Mouse (Mus musculus) lung, postnatal 0 days (tissue): Measurements from ENCODE around the gene Slc31a1. TPM values are rescaled to one million over a fixed set of nuclear protein-coding genes. Genes with fewer than 3 reads are reported as not detected.
A peak's percentile ranks its signal among the peaks of the same experiment; 100 is the strongest.

ENCODE experiments used
- ATAC-seq: fragments of 200-750 bp; cut with Nextera tagmentation; 2 replicates; pipeline ENCODE4 v1.8.0; 2017; ENCODE audit warnings: moderate library complexity
- DNase-seq: peaks from one replicate; pipeline ENCODE4 v3.0.0-alpha.2; 2016; ENCODE audit warnings: low spot score
- H3K27ac ChIP-seq: fragments of 300-500 bp; sonication (generic); 2 replicates; pipeline ENCODE4 v1.5.1; 2014; ENCODE audit warnings: antibody characterized with exemption, mild to moderate bottlenecking, low read length, mixed read lengths
- H3K27me3 ChIP-seq: fragments of 300-500 bp; sonication (generic); replicated peaks from 2 replicates; pipeline ENCODE4 v1.6.1; 2014; ENCODE audit warnings: low read length, mixed read lengths; ENCODE audit not compliant: insufficient read depth
- H3K36me3 ChIP-seq: fragments of 300-500 bp; sonication (generic); 2 replicates; pipeline ENCODE4 v1.6.1; 2014; ENCODE audit warnings: low read length, mixed read lengths; ENCODE audit not compliant: insufficient read depth
- H3K4me1 ChIP-seq: fragments of 300-500 bp; sonication (generic); 2 replicates; pipeline ENCODE4 v1.6.1; 2014; ENCODE audit warnings: antibody characterized with exemption, low read depth, low read length, mixed read lengths; ENCODE audit not compliant: insufficient read depth
- H3K4me2 ChIP-seq: fragments of 300-500 bp; sonication (generic); replicated peaks from 2 replicates; pipeline ENCODE4 v1.6.1; 2014; ENCODE audit warnings: low read depth, mild to moderate bottlenecking, low read length, moderate library complexity, mixed read lengths
- H3K4me3 ChIP-seq: fragments of 300-500 bp; sonication (generic); 2 replicates; pipeline ENCODE4 v1.5.1; 2014; ENCODE audit warnings: low read depth, low read length
- H3K9ac ChIP-seq: fragments of 300-500 bp; sonication (generic); replicated peaks from 2 replicates; pipeline ENCODE4 v1.6.1; 2014; ENCODE audit warnings: low read depth, mild to moderate bottlenecking
- H3K9me3 ChIP-seq: fragments of 300-500 bp; sonication (generic); 2 replicates; pipeline ENCODE4 v1.6.1; 2016; ENCODE audit warnings: low read length, mixed read lengths
- CTCF ChIP-seq: IDR thresholded peaks from 2 replicates; pipeline ENCODE4 v1.5.1; 2016; ENCODE audit warnings: antibody characterized with exemption, mild to moderate bottlenecking
- EP300 ChIP-seq: IDR thresholded peaks from 2 replicates; pipeline ENCODE4 v1.6.1; 2016; ENCODE audit warnings: antibody characterized with exemption, mild to moderate bottlenecking, control low read depth
- WGBS: fragments of 180-500 bp; shearing (Covaris S2); extraction: QIAGEN DNeasy Blood & Tissue Kit; methylation state at CpG from one replicate; pipeline ENCODE4 v1.1.7; 2014; 5-methylcytosine and 5-hydroxymethylcytosine counted together
- polyA plus RNA-seq: library from polyadenylated mRNA; unstranded; fragments of >200 nt; fragmentation: Nextera tagmentation; extraction: Ambion mirVana; gene quantifications from 2 replicates; pipeline ENCODE4 v1.2.1, GENCODE M21; 2015

Slc31a1 gene
- polyA plus RNA-seq, 1 experiment from 2014 or later = 61.1 TPM

DNA sequence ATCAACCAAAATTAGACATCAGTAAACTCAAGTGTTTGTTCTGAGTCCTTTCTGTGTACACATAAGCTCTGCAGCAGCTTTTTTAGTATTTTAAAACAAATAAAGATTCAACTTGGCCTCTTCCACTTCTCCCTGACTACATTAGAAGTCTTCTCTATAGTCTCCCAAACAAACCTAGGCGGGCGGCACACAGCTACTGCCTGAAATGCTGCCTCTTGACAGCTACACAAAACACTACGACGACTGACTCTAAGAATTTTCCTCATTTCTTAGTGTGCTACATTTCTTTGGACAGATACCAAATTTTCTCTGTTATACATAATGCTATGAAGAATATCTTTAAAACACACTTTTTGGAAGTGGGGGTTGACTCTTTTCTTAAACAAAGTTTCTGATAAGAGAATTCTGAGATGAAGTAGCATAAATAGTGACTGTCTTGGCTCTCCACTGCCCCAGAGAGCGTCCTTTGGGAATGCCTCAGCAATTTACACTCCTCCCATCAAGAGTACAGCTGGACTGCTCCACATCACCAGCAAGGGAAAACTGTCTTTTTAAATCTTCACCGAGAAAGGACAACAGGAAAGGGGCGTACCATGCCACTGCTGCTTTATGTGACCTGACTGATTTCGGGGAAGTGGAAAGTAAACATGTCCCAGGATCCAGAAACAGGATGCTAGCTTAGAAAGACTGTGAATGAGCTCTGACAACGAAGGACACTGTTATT is 12.8 kb upstream of the Slc31a1 start:
- Histone ChIP-seq H3K36me3 (no peaks in the 10 kb centered on the region), H3K9me3 (no peaks in the 10 kb centered on the region), H3K4me2 (peak overlapping the region; percentile 32), H3K4me1 (peaks cover 9% of the 10 kb centered on the region), H3K27me3 (no peaks in the 10 kb centered on the region), H3K9ac (no peak overlapping the region), H3K4me3 (no peak overlapping the region), H3K27ac (peak overlapping the region; percentile 83)
- DNase-seq (peak; percentile 83), ATAC-seq (peak; percentile 81)
- 9% methylated on average over 9 of the region's 9 CpGs for WGBS
- peak; percentile 83 for TF ChIP-seq EP300
- TF ChIP-seq CTCF = no peak

DNA sequence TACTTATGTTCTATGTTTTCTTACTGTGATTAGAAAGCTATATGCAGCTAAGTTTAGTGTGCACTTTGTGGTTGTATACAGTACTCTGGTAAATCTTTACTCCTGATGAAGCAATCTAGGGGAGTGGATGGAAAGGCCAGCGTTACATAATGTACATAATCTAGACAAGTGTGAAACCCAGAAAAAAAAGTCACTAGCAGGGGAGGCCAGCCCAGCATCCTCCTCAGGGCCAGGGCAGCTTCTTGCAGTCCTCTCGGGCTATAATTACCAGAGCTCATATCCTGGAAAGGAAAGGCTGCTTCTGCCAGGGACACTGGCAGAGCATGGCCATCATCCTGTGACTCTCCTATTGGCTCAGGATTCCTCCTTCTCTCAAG is 12.2 kb upstream of the Slc31a1 start:
- Histone ChIP-seq H3K9me3 (no peaks in the 10 kb centered on the region), H3K27me3 (no peaks in the 10 kb centered on the region), H3K4me1 (peaks cover 9% of the 10 kb centered on the region), H3K9ac (no peak overlapping the region), H3K27ac (peak overlapping the region; percentile 83), H3K4me2 (peak overlapping the region; percentile 32), H3K36me3 (no peaks in the 10 kb centered on the region), H3K4me3 (no peak overlapping the region)
- 8% methylated on average over 2 of the region's 2 CpGs for WGBS
- ATAC-seq (peak; percentile 60), DNase-seq (peak; percentile 75)
- TF ChIP-seq CTCF = no peak
- no peak; the same call in 1 of the 2 replicates for TF ChIP-seq EP300

- no peak overlapping the region for H3K4me3 ChIP-seq
- H3K27ac ChIP-seq = peak overlapping the region; percentile 76
- no peaks in the 10 kb centered on the region for H3K9me3 ChIP-seq
- peak; percentile 76 for ATAC-seq
- no peaks in the 10 kb centered on the region for H3K27me3 ChIP-seq
- H3K9ac ChIP-seq = no peak overlapping the region
- 47% methylated on average over 2 of the region's 2 CpGs for WGBS
- no peak overlapping the region for H3K4me2 ChIP-seq
- no peaks in the 10 kb centered on the region for H3K36me3 ChIP-seq
- peak; percentile 97 for TF ChIP-seq EP300
- TF ChIP-seq CTCF = no peak
- peak; percentile 89 for DNase-seq
- peaks cover 9% of the 10 kb centered on the region for H3K4me1 ChIP-seq
These were observed 11.2 kb upstream of the Slc31a1 start for GRCm38 (mm10) chr4:62349371-62349770.

DNA sequence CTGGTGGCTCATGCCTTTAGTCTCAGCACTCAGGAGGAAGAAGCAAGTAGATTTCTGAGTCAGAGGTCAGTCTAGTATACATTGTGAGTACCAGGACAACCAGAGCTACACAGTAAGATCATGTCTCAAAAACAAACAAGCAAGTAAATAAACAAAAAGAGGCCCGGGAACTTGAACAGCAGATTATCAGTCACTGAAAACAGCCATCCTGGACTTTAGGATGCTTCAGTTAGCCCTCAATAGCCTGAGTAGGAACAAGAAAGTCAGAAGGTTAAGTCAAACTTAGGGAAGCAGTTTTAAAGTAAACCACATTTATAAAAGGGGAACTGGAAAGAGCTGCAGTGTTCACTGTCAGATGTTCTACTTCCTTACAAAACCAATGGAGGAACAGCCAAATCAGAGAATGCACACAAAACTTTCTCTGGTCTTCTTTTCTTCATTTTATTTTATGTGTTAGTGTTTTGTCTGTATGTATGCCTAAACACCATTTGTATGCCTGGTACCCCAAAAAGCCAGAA is 2.8 kb upstream of the Slc31a1 start:
- Histone ChIP-seq H3K27ac (no peak overlapping the region), H3K27me3 (no peaks in the 10 kb centered on the region), H3K4me1 (peaks cover 9% of the 10 kb centered on the region; the same call in 1 of the 2 replicates), H3K9ac (no peak overlapping the region), H3K9me3 (no peaks in the 10 kb centered on the region), H3K4me3 (no peak overlapping the region), H3K4me2 (no peak overlapping the region), H3K36me3 (no peaks in the 10 kb centered on the region)
- TF ChIP-seq CTCF = no peak
- no peak for TF ChIP-seq EP300
- WGBS = 55% methylated on average over 1 of the region's 1 CpGs
- ATAC-seq (no peak), DNase-seq (peak; percentile 42)

- ATAC-seq = no peak
- Histone ChIP-seq H3K4me3 (peak overlapping the region; percentile 87), H3K9ac (peak overlapping the region; percentile 85), H3K27ac (peak overlapping the region; percentile 95), H3K4me2 (peak overlapping the region; percentile 62), H3K4me1 (peaks cover 9% of the 10 kb centered on the region; the same call in 1 of the 2 replicates), H3K9me3 (no peaks in the 10 kb centered on the region), H3K36me3 (no peaks in the 10 kb centered on the region), H3K27me3 (no peaks in the 10 kb centered on the region)
- TF ChIP-seq CTCF (no peak), EP300 (no peak)
- WGBS = 36% methylated on average over 7 of the region's 7 CpGs
- no peak for DNase-seq
These were observed 1.2 kb upstream of the Slc31a1 start for GRCm38 (mm10) chr4:62359256-62359775.

- Histone ChIP-seq H3K4me3 (peak overlapping the region; percentile 87), H3K4me2 (peak overlapping the region; percentile 62), H3K27ac (peak overlapping the region; percentile 95), H3K9me3 (no peaks in the 10 kb centered on the region), H3K27me3 (no peaks in the 10 kb centered on the region), H3K9ac (peak overlapping the region; percentile 85), H3K36me3 (no peaks in the 10 kb centered on the region), H3K4me1 (peaks cover 13% of the 10 kb centered on the region; the same call in 1 of the 2 replicates)
- TF ChIP-seq CTCF (no peak), EP300 (no peak)
- under 1% methylated on average over 21 of the region's 22 CpGs for WGBS
- ATAC-seq (peak; percentile 44), DNase-seq (no peak)
These were observed 403 bp downstream of the Slc31a1 start for GRCm38 (mm10) chr4:62360805-62361455.
